Mouse (Mus musculus) 3134 (cell line): ENCODE results near the gene Rpp21.
A peak's percentile ranks its signal among the peaks of the same experiment; 100 is the strongest.
"Not testable (repeated sequence)": the region's sequence is repeated elsewhere in the genome, so short reads cannot be mapped to it uniquely, and the experiment has no call there.

Experiments
- DNase-seq: peaks from one replicate; pipeline ENCODE4 v3.0.0-alpha.2; 2011; ENCODE audit warnings: low spot score; ENCODE audit not compliant: insufficient read length; ENCODE audit errors: extremely low read depth

The Rpp21 gene

GRCm38 (mm10) chr17:36237321-36237921, 20.4 kb downstream of the Rpp21 start:
- DNase-seq, result peak; percentile 78

- DNase-seq, result not testable (repeated sequence)
Observed at GRCm38 (mm10) chr17:36235300-36235699, 22.6 kb downstream of the Rpp21 start.

- DNase-seq, result no peak
Observed at GRCm38 (mm10) chr17:36233572-36233971, 24.3 kb downstream of the Rpp21 start.

- DNase-seq, result peak; percentile 98
Observed at GRCm38 (mm10) chr17:36231318-36231717, 26.6 kb downstream of the Rpp21 start.

- DNase-seq, result no peak
Observed at GRCm38 (mm10) chr17:36229046-36229445, 28.8 kb downstream of the Rpp21 start.

GRCm38 (mm10) chr17:36226921-36227320, 30.9 kb downstream of the Rpp21 start:
- DNase-seq, result no peak

- no peak for DNase-seq
Observed at GRCm38 (mm10) chr17:36225231-36225824, 32.5 kb downstream of the Rpp21 start.

- no peak for DNase-seq
Observed at GRCm38 (mm10) chr17:36224451-36224850, 33.4 kb downstream of the Rpp21 start.

GRCm38 (mm10) chr17:36218594-36219155, 39.2 kb downstream of the Rpp21 start:
- no peak for DNase-seq

- no peak for DNase-seq
Observed at GRCm38 (mm10) chr17:36215586-36215985, 42.3 kb downstream of the Rpp21 start.

- DNase-seq, result no peak
Observed at GRCm38 (mm10) chr17:36206846-36207245, 51.0 kb downstream of the Rpp21 start.

GRCm38 (mm10) chr17:36205862-36206261, 52.0 kb downstream of the Rpp21 start:
- no peak for DNase-seq
